Mouse (Mus musculus) spleen, adult 18-20 months (tissue): ENCODE measurements around the gene Sarnp.

Experiments used
- DNase-seq, 2 experiments: peaks; one replicate each; pipeline ENCODE4 v3.0.0; 2022; ENCODE audit warnings: mixed read lengths in 2 of 2

Gene Sarnp

DNA sequence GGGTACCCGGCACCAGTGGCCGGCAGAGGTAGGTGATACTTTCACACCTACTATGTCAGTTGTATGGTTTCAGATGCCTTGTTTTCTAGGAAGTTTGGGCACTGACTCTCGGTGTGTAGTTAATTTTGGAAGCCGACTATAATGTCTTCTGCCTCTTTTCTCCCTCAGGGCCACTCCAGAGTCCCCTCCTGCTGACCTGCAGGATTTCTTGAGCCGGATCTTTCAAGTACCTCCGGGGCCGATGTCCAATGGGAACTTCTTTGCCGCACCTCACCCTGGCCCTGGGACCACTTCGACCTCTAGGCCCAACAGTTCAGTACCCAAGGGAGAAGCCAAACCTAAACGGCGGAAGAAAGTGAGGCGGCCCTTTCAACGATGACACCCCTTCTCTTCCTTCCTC, at the start of gene Sarnp:
Gene Sarnp, plus strand, starts transcription at position 301 of the 400 bp plus-strand sequence.
- no peak for DNase-seq

DNA sequence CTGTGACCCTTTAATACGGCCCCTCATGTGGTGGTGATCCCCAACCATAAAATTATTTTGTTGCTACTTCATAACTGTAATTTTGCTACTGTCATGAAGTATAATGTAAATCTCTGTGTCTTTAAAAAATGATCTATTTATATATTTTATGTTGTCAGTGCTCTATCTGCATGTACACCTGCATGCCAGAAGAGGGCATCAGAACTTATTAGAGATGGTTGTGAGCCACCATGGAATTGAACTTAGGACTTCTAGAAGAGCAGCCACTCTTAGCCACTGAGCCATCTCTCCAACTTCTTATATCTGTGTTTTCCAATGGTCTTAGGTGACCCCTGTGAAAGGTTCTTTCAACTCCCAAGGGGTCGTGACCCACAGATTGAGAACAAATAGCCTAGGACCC, 44.2 kb upstream of the Sarnp start:
- no peak for DNase-seq

DNA sequence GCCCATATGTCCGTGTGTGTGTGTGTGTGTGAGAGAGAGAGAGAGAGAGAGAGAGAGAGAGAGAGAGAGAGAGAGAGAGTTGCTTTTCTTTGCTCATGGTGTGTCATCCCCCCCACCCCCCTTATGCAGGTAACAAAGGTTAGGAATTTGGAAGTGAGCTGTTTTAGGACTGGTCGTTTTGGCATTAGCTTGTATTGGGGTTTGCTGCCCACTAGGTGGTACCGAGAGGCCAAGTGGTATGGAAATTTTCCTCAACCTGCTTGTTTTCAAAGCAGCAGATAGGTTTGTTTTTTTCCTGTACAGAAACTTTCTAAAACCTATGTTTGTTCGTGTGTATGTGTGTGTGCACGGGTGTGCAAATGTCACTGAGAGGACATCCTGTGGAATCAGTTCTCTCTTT, 43.4 kb upstream of the Sarnp start:
- DNase-seq, result no peak

DNA sequence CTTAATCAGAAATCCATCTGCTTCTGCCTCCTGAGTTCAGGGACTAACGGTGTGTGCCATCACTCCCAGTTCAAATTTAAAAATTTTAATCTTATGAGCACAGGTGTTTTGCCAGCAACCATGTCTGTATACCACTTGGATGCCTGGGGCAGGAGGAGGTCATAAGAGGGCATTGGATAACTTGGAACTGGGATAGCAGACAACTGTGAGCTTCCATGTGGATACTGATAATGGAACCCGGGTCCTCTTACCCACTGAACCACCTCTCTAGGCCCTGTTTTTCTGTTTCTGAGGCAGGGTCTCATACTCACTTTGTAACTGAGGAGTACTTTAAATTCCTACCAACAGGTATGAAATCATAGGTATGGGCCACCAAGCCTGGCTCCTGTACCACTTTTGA, 38.7 kb upstream of the Sarnp start:
- no peak for DNase-seq

DNA sequence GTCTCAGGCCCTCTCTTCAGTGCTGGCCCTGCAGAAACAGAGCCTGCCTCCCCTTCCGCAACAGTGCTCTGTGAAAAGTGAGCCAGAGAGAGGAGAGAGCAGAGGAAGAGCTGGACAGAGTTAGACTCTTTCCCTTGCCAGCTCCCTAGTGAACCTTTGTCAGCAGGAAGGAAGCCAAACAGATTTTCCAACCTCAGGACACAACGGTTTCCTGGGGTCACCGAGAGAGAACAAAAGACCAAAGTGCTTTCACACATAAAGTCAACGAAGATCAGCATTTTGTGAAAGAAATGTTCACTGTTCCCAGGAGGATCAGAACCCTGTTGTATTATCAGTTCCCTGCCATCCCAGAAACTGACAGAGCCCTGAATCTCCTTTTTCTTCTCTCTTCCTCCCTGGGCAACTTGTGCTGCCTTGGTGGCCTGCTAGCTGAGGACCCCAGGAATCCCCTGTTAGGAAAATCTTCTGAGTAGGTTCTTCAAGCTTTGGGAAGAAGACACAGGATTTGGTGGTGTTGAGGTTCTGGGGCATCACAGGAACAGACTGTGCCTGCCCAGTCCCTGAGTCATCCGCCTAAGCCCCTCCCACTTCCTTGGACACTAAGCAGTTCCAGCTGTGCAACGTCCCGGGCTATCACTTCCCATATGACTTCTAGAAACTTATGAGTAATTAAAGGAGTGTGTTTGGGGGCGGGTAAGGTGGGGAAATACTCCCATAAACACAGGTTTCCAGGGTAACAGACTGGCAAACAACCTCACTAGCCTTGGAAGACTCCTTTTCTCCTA, 37.9 kb upstream of the Sarnp start:
- DNase-seq, result peak; percentile 14 to 27

DNA sequence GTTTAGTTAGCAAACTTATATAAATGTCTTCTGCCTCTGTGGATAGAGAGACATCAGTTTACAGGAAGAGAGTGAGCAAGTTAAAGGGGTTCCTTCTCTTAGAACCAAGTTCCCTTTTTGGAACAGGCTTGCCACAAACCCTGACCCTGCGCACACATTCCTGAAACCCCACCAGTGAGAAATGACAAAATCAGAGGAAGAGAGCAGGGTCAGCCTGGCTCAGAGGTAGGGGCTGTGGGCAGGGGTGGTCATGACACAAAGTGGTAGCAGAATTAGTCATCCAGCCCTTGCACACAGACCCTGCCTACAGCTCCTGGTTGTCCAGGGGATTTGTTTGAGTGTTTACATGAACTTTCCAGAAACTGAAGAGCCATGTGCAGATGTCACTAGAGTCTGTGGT, 36.9 kb upstream of the Sarnp start:
- no peak for DNase-seq

DNA sequence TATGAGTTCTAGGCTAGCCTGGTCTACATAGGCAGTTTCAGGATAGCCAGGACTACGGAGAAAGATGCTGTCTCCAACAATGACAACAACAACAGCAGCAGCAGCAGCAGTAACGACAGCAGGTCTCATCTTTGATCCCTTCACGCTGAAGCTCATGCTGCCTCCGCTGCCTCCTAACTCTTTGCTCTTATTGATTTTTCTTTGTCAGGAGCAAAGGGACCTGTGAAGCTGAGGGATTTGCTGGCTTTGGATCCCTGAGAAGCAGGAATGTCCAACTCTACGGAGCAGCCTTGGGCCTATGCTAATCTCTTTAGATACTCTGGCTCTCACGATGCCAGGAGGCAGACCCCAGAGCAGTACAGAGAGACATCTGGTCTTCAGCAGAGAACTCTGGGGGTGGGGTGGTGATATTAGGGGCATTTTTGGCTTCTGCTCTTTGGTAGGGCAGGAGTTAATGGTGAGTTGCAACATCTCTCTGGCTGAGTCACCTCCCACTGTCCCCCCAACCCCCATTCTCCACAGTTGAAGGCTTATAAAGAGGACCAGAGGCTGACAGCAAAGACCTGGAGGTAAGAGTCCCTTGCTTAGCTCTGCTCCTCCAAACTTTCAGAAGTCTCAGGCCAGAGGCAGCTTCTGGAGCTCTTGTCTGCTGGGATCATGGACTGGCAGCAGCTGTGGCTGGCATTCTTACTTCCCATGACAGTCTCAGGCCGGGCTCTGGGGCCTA, 26.6 kb upstream of the Sarnp start, which contains the start of gene Mmp19:
Gene Mmp19, plus strand, starts transcription at position 513 of the 727 bp plus-strand sequence.
- no peak for DNase-seq

DNA sequence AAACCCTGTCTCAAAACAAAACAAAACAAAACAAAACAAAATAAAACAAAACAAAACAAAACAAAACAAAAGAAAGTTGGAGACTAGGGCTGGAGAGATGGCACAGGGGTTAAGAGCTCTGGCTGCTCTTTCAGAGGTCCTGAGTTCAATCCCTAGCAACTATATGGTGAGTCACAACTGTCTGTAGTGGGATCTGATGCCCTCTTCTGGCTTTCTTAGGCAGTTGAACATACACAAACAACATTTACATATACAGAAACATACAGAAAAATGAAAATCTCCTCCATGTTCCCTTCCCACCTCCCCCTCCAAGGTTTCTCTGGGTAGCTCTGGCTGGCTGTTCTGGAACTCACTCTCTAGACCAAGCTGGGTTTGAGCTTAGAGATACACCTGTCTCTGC, 25.1 kb upstream of the Sarnp start:
- DNase-seq, result no peak

DNA sequence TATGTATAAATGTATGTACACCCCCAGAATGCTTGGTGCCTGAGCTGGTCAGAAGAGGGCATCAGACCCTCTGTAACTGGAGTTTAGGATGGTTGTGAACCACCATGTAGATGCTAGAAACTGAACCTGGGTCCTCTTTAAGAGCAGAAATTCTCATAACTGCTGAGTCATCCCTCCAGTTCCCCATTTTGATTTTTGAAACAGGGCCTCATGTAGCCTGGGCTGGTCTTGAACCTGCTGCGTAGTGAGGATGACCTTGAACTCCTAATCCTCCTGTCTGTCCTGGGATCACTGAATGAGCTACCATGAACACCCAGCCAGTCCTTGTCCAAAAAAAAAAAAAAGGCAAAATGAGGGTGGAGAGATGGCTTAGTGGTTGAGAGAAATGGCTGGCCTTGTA, 23.9 kb upstream of the Sarnp start:
- DNase-seq, result no peak

DNA sequence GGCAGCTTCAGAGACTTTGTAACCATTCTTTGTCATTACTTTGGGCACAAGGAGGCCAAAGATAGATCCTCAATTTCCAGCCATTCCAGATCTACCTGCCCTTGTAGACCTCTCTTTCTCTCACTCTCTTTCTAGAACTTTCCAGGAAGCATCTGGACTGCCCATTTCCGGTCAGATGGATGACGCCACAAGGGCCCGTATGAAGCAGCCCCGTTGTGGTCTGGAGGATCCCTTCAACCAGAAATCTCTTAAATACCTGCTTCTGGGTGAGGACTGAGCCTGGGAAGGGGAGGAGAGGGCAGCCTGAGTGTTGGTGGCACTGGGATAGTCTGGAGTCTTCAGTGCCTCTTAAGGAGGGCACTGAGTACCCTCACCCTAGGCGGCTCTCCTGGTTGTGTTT, 22.7 kb upstream of the Sarnp start:
- no peak for DNase-seq

DNA sequence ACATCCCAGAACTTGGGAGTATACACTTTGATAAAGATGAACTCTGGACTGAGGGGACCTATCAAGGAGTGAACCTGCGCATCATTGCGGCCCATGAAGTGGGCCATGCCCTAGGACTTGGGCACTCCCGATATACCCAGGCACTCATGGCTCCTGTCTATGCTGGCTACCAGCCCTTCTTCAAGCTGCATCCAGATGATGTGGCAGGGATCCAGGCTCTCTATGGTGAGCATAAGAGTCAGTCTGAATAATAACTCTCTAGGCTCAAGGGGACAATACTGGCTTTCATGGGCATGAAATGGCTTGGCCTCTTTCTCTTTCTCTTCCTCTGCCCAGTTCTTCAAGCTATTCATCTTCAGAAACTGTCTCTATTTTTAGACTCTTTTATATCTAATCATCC, 21.6 kb upstream of the Sarnp start:
- no peak for DNase-seq

DNA sequence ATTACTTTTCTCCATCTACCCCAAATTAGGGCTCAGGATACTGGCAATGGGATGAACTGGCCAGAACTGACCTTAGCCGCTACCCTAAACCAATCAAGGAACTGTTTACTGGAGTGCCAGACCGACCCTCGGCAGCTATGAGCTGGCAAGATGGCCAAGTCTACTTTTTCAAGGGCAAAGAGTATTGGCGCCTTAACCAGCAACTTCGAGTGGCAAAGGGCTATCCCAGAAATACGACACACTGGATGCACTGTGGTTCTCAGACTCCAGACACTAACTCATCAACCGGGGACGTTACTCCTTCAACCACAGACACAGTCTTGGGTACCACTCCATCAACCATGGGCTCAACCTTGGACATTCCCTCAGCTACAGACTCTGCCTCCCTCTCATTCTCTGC, 18.5 kb upstream of the Sarnp start:
- no peak for DNase-seq

DNA sequence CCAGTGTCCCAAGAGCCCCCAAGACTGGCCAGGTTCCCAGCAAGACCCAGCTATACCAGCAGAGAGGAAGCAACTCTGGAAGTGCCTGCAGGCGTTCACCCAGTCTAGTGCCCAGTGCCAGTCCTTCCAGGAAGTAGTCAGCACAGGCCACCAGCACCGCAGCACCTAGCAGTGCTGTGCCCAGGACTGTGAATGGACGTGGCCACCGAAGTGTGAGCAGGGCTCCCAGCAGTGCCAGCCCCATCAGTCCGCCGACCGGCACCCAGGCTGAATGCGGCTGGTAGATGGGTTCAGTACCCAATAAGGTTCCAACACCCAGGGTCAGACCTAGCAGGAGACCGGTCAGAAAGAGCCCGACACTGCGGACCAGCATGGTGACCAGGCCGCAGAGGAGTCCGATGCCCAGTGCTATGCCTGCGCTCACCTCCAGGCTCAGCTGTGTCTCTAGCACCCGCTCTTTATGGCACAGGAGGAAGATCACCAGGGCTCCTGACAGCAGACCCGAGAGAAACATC, 15.1 kb upstream of the Sarnp start:
- DNase-seq, result no peak

DNA sequence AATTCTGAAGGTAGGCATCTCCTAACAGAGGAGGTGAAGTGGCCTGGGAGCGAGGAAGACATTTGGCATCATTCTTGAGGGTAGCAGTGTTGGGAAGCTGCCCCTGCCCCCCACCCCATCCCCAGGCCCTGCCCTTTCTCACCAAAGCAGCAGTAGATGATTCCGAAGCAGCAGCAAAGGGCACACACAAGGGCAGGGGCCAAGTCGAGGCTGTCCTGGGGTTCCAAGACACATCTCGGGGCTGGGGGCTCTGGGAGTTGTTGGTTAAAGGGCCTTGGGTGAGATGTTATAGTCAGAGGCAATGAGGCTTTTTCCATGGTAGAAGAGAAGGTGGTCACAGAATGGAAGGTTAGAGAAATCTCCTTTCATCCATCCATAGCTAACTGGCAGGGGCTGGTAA, 14.2 kb upstream of the Sarnp start:
- no peak for DNase-seq

DNA sequence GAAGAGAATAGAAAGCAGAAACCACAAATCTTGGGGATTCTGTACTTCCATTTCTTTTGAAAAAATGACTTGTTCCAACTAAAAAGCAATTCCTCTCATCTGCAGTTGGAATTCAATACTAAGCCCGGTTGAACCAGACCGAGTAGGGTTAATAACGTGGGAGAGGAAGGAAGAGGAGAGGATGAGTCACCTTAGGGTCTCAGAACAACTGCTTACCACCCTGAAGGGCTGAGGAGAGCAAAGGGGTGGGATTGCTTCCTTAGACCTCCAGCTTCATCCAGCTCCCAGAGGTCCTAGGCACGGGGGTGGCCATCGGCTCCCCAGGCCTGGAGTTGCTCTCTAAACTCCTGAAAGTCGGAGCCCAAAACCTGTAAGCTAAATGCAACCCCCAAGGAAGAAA, 13.8 kb upstream of the Sarnp start:
- DNase-seq, result no peak

DNA sequence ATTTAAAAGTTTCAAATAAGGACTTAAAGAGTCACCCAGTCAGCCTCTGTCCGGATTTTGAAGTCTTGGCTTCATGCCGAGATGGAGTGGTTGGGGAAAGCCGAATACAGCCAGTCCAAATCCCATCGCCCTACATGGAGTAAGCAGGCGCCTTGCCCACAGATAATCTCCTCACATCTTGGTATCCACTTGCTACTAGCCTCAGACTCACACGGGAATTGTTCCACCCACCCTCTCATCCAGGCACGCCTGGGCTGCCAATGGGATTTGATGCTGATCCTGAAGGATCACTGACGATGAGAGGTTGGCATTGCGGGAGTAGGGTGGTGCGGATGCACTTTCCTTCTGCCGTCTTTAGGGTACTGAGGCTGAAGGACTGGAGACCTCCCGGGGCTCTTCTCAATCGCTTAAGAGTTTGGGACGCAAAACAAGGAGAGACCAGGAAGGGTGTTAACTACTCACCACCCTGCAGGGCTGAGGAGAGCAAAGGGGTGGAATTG, 13.3 kb upstream of the Sarnp start, which contains the start of gene Dnajc14:
Gene Dnajc14, plus strand, starts transcription at position 292 of the 500 bp plus-strand sequence.
- peak in 1 of 2 experiments; percentile 13 for DNase-seq

DNA sequence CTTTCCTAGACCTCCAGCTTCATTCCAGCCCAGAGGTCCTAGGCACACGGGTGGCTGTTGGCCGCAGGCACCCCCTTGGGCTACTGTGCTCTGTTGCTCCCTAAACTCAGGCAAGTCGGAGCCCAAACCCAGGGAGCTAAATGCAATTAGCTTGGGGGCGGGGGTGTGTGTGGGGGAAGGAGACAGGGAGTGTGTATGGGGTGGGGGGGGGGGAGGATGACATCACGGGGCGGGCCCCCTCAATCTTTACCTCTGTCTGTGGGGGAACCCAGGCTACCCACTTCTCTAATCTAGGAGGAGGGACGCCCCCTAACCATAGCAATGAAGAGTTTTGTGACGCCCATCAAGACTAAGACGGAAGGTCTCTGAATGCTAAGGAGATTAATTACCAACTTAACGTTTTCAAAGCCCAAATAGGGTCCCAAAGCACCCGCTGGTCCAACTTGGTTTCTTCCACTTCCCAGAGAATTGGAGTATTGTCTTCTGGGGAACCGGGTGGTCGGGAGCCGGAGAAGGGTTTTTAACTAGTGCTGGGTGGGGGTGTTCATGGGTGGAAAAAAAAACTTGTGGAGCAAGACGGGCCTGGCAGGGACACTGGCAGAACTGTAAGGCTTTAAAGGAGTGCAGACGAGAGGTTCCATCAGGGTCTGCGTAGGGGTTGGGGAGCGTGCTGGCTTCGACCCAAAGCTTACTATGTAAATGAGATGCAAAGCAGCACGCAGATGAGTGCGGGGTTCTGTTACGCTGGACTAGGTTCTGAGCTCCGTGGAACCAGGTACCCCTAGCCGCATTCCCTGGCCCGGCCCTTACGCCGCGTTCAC, 12.7 kb upstream of the Sarnp start, which contains the start of gene Tmem198b:
Gene Tmem198b, minus strand, starts transcription at position 100 of the 821 bp plus-strand sequence.
- peak; percentile 52 to 60 for DNase-seq

DNA sequence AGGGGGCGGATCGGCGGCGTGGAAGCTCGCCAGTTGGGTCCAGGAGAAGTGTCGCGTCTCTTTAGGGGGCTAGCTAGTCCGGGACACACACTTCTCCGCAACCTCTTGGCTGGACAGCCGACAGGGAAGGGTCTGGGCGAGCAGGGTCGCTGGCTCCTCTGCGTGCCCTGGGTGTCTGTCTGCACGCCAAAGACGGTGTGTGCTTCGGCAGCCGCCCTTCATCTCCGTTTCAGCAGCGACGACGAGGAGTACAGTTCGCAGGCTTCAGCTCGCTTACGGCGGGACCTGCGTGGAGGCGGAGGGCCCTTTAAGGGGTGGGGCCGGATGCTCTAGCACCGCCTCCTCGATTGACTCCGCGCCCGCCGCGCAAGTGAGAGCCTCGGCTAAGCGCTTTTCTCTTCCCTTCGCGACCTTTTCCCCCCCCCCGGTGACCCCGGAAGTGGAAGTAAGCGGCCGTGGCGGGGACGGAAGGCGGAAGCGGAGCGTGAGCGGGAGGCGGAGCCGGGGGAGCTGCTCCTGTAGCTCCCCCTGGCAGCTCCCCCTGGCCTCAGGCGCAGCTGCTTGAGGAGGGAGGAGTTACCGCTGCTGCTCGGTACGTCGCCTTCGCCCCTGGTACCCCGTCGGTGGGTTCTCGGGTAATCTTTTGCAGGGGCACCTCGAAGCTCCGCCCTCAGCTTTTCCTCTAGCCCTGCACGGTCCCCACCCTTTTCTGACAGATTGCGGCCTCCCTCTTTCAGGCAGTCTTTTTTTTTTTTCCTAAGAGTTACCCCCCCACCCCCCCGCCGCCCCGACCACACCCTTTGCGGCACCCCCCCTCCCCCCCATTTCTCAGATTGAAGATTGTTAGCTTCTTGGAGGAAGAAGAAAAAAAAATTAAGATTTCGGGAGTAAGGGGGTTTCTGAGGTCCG, 11.8 kb upstream of the Sarnp start:
- DNase-seq, result peak; percentile 91 to 93

DNA sequence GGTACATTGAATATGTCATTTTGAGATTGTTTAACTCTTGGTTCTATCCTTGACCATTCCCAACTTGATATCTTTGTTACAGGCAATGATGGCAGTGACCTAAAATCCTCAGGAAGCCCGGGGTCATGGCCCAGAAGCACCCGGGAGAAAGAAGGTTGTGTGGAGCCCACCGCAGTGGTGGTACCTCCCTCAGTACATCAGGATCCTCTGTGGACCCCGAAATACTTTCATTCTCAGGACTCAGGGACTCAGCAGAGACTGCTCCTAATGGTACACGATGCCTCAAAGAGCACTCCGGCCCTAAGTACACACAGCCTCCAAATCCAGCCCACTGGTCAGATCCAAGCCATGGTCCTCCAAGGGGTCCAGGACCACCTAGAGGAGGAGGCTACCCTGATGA, 11.0 kb upstream of the Sarnp start:
- no peak for DNase-seq

DNA sequence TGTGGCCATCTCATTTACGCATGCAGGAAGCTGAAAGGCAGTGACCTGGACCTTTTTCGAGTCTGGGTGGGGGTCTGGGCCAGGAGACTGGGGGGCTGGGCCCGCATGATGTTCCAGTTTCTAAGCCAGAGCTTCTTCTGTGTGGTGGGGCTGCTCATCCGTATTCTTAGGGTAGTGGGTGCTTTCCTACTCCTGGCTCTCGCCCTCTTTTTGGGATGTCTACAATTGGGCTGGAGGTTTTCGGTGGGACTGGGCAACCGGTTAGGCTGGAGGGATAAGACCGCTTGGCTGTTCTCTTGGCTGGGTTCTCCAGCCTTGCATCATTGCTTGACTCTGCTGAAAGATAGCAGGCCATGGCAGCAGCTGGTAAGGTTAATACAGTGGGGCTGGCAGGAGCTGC, 10.1 kb upstream of the Sarnp start:
- no peak for DNase-seq

DNA sequence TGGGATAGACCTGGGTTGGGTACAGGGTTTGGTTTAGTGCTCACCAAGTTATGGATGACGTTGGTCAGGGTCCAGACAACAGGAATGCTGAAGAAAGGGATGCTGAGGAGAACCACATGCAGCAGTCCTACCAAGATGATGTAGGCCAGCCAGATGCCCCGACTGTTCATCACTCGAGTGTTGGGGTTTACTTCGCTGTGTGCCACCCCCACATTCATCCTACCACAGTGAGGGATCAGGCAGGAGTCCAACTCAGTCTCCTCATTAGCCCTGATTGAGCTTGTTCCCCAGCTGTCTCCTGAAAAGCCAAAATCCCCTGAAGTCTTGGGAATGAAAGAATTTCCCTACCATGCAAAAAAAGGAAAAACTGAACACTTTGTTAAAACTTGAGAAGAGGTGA, 3.1 kb downstream of the Sarnp start:
- no peak for DNase-seq
